Mouse (Mus musculus) left cerebral cortex, adult 18-20 months (tissue): ENCODE data around the gene Dusp2. TPM values are rescaled to one million over a fixed set of nuclear protein-coding genes. Genes with fewer than 3 reads are reported as not detected.

Source experiments
- DNase-seq, 2 experiments: peaks; one replicate each; pipeline ENCODE4 v3.0.0; 2021 to 2022; ENCODE audit warnings: low spot score in 2 of 2, mixed read lengths in 1 of 2
- total RNA-seq, 2 experiments: library from RNA; stranded (reverse); gene quantifications; 2 replicates each; pipeline ENCODE4 v1.2.3; 2021

Gene Dusp2
- total RNA-seq, 2 experiments from 2014 or later = 2.1 to 2.6 TPM

GRCm38 (mm10) chr2:127363282-127363652 is 27.3 kb downstream of the Dusp2 start:
- DNase-seq = no peak

- DNase-seq = no peak
Observed at GRCm38 (mm10) chr2:127363696-127364095, 27.7 kb downstream of the Dusp2 start.

- no peak for DNase-seq
Observed at GRCm38 (mm10) chr2:127364452-127364851, 28.5 kb downstream of the Dusp2 start.

- no peak for DNase-seq
Observed at GRCm38 (mm10) chr2:127367126-127367820, 31.3 kb downstream of the Dusp2 start.

- no peak for DNase-seq
Observed at GRCm38 (mm10) chr2:127369703-127370376, 33.9 kb downstream of the Dusp2 start.

- DNase-seq = no peak
Observed at GRCm38 (mm10) chr2:127370561-127371483, 34.9 kb downstream of the Dusp2 start.

GRCm38 (mm10) chr2:127371484-127371861 is 35.5 kb downstream of the Dusp2 start:
- DNase-seq = no peak

- no peak for DNase-seq
Observed at GRCm38 (mm10) chr2:127372082-127372481, 36.1 kb downstream of the Dusp2 start.

- DNase-seq = no peak
Observed at GRCm38 (mm10) chr2:127374131-127374530, 38.2 kb downstream of the Dusp2 start.

- no peak for DNase-seq
Observed at GRCm38 (mm10) chr2:127375087-127375486, 39.1 kb downstream of the Dusp2 start.

- no peak for DNase-seq
Observed at GRCm38 (mm10) chr2:127375759-127376341, 39.9 kb downstream of the Dusp2 start.

- no peak for DNase-seq
Observed at GRCm38 (mm10) chr2:127376423-127377051, 40.6 kb downstream of the Dusp2 start.

- no peak for DNase-seq
Observed at GRCm38 (mm10) chr2:127377942-127378610, 42.1 kb downstream of the Dusp2 start.

- no peak for DNase-seq
Observed at GRCm38 (mm10) chr2:127378611-127378990, 42.6 kb downstream of the Dusp2 start.

- no peak for DNase-seq
Observed at GRCm38 (mm10) chr2:127379250-127379649, 43.3 kb downstream of the Dusp2 start.

GRCm38 (mm10) chr2:127383881-127384280 is 47.9 kb downstream of the Dusp2 start:
- DNase-seq = no peak

GRCm38 (mm10) chr2:127387521-127387920 is 51.6 kb downstream of the Dusp2 start:
- DNase-seq = no peak
